Mouse (Mus musculus) MEL (cell line): ENCODE data around the gene Qars. TPM values are rescaled to one million over a fixed set of nuclear protein-coding genes. Genes with fewer than 3 reads are reported as not detected.

Experiments used
- DNase-seq: peaks from one replicate; pipeline ENCODE4 v3.0.0; 2011; ENCODE audit warnings: low read depth, low spot score
- H3K27ac ChIP-seq: 2 replicates; pipeline ENCODE4 v1.5.1; 2012; ENCODE audit warnings: low read depth, mild to moderate bottlenecking, control low read depth, low read length, moderate library complexity; ENCODE audit not compliant: control insufficient read depth
- H3K27me3 ChIP-seq, 2 experiments: fragments of 150-350 bp in 1 of 2; sonication (generic) in 1 of 2; 2 replicates each; pipeline ENCODE4 v1.6.1; 2012; ENCODE audit warnings: low read length in 2 of 2, mild to moderate bottlenecking in 2 of 2, improper control_type of control experiment in 1 of 2, moderate library complexity in 1 of 2; ENCODE audit not compliant: insufficient read depth in 2 of 2, control insufficient read depth in 1 of 2
- H3K36me3 ChIP-seq, 2 experiments: 2 replicates each; pipeline ENCODE4 v1.6.1; 2012 to 2014; ENCODE audit warnings: low read length in 2 of 2, improper control_type of control experiment in 1 of 2, inconsistent platforms in 1 of 2, mild to moderate bottlenecking in 1 of 2; ENCODE audit not compliant: insufficient read depth in 2 of 2, control insufficient read depth in 1 of 2
- H3K4me1 ChIP-seq, 2 experiments: fragments of 150-350 bp in 1 of 2; sonication (generic) in 1 of 2; 2 replicates each; pipeline ENCODE4 v1.6.1; 2012; ENCODE audit warnings: low read length in 2 of 2, improper control_type of control experiment in 1 of 2, mild to moderate bottlenecking in 1 of 2; ENCODE audit not compliant: insufficient read depth in 2 of 2, control insufficient read depth in 1 of 2
- H3K4me3 ChIP-seq, 2 experiments: fragments of 150-350 bp in 1 of 2; sonication (generic) in 1 of 2; 2 replicates each; pipeline ENCODE4 v1.5.1; 2012; ENCODE audit warnings: low read depth in 2 of 2, low read length in 2 of 2, mild to moderate bottlenecking in 2 of 2, moderate library complexity in 2 of 2, control low read depth in 1 of 2, improper control_type of control experiment in 1 of 2; ENCODE audit not compliant: control insufficient read depth in 1 of 2, insufficient read depth in 1 of 2
- H3K79me2 ChIP-seq: 2 replicates; pipeline ENCODE4 v1.6.1; 2012; ENCODE audit warnings: mild to moderate bottlenecking, low read length, moderate library complexity; ENCODE audit not compliant: control insufficient read depth, poor library complexity, insufficient read depth
- H3K9ac ChIP-seq: 2 replicates; pipeline ENCODE4 v1.6.1; 2012; ENCODE audit warnings: low read depth, mild to moderate bottlenecking, control low read depth, low read length, moderate library complexity; ENCODE audit not compliant: control insufficient read depth, poor library complexity, severe bottlenecking
- H3K9me3 ChIP-seq: fragments of 150-350 bp; sonication (generic); replicated peaks from 2 replicates; pipeline ENCODE4 v1.6.1; 2012; ENCODE audit warnings: mild to moderate bottlenecking, low read length, improper control_type of control experiment, moderate library complexity; ENCODE audit not compliant: insufficient read depth
- CHD1 ChIP-seq: IDR thresholded peaks from 2 replicates; pipeline ENCODE4 v1.6.1; 2012; ENCODE audit warnings: low read depth, mild to moderate bottlenecking, inconsistent platforms, low read length, improper control_type of control experiment
- CHD2 ChIP-seq: IDR thresholded peaks from 2 replicates; pipeline ENCODE4 v1.6.1; 2011; ENCODE audit warnings: low read length, improper control_type of control experiment
- E2F4 ChIP-seq: IDR thresholded peaks from 2 replicates; pipeline ENCODE4 v1.6.1; 2011; ENCODE audit warnings: low read depth, low read length, improper control_type of control experiment, borderline replicate concordance
- ELF1 ChIP-seq: IDR thresholded peaks from 2 replicates; pipeline ENCODE4 v1.6.1; 2014; ENCODE audit warnings: low read depth, mild to moderate bottlenecking, inconsistent platforms, low read length, improper control_type of control experiment, moderate library complexity
- ETS1 ChIP-seq: IDR thresholded peaks from 2 replicates; pipeline ENCODE4 v1.6.1; 2012; ENCODE audit warnings: low read depth, mild to moderate bottlenecking, inconsistent platforms, low read length, improper control_type of control experiment, moderate library complexity
- GABPA ChIP-seq: IDR thresholded peaks from 2 replicates; pipeline ENCODE4 v1.6.1; 2012; ENCODE audit warnings: low read depth, mild to moderate bottlenecking, inconsistent platforms, low read length, improper control_type of control experiment, moderate library complexity
- GATA1 ChIP-seq: IDR thresholded peaks from 2 replicates; pipeline ENCODE4 v1.6.1; 2011; ENCODE audit warnings: low read depth, low read length, improper control_type of control experiment
- JUND ChIP-seq: IDR thresholded peaks from 2 replicates; pipeline ENCODE4 v1.6.1; 2011; ENCODE audit warnings: low read depth, mild to moderate bottlenecking, improper control_type of control experiment, low read length
- MYB ChIP-seq: IDR thresholded peaks from 2 replicates; pipeline ENCODE4 v1.6.1; 2011; ENCODE audit warnings: mild to moderate bottlenecking, low read depth, low read length, improper control_type of control experiment
- POLR2A ChIP-seq, 2 experiments: IDR thresholded peaks; 2 replicates each; pipeline ENCODE4 v1.6.1; 2011 to 2012; ENCODE audit warnings: low read length in 2 of 2, mild to moderate bottlenecking in 2 of 2, control low read depth in 1 of 2, improper control_type of control experiment in 1 of 2, low read depth in 1 of 2, moderate library complexity in 1 of 2; ENCODE audit not compliant: control insufficient read depth in 1 of 2, insufficient read depth in 1 of 2, poor library complexity in 1 of 2
- POLR2AphosphoS2 ChIP-seq: IDR thresholded peaks from 2 replicates; pipeline ENCODE4 v1.6.1; 2011; ENCODE audit warnings: low read length, improper control_type of control experiment
- POLR2AphosphoS5 ChIP-seq: IDR thresholded peaks from 2 replicates; pipeline ENCODE4 v1.6.1; 2012; ENCODE audit warnings: low read depth, borderline replicate concordance, mild to moderate bottlenecking, inconsistent platforms, low read length, moderate library complexity, mixed read lengths
- RCOR1 ChIP-seq: IDR thresholded peaks from 2 replicates; pipeline ENCODE4 v1.6.1; 2012; ENCODE audit warnings: low read depth, mild to moderate bottlenecking, inconsistent platforms, low read length, improper control_type of control experiment
- TAL1 ChIP-seq: IDR thresholded peaks from 2 replicates; pipeline ENCODE4 v1.6.1; 2012; ENCODE audit warnings: mild to moderate bottlenecking, inconsistent platforms, low read length, moderate library complexity, mixed read lengths
- TBP ChIP-seq: IDR thresholded peaks from 2 replicates; pipeline ENCODE4 v1.8.0; 2011; ENCODE audit warnings: low read depth, low read length, improper control_type of control experiment
- TCF12 ChIP-seq: IDR thresholded peaks from 2 replicates; pipeline ENCODE4 v1.6.1; 2014; ENCODE audit warnings: low read depth, mild to moderate bottlenecking, inconsistent platforms, low read length, improper control_type of control experiment, moderate library complexity
- UBTF ChIP-seq: IDR thresholded peaks from 2 replicates; pipeline ENCODE4 v1.6.1; 2012; ENCODE audit warnings: low read depth, mild to moderate bottlenecking, inconsistent platforms, low read length, improper control_type of control experiment, moderate library complexity, borderline replicate concordance; ENCODE audit not compliant: insufficient read depth
- USF1 ChIP-seq: IDR thresholded peaks from 2 replicates; pipeline ENCODE4 v1.6.1; 2014; ENCODE audit warnings: low read depth, mild to moderate bottlenecking, inconsistent platforms, low read length, improper control_type of control experiment, moderate library complexity
- ZC3H11A ChIP-seq: IDR thresholded peaks from 2 replicates; pipeline ENCODE4 v1.6.1; 2012; ENCODE audit warnings: low read depth, mild to moderate bottlenecking, inconsistent platforms, low read length, improper control_type of control experiment
- ZKSCAN1 ChIP-seq: IDR thresholded peaks from 2 replicates; pipeline ENCODE4 v1.6.1; 2012; ENCODE audit warnings: low read depth, mild to moderate bottlenecking, inconsistent platforms, low read length, improper control_type of control experiment, moderate library complexity
- ZMIZ1 ChIP-seq: IDR thresholded peaks from 2 replicates; pipeline ENCODE4 v1.6.1; 2012; ENCODE audit warnings: low read depth, mild to moderate bottlenecking, inconsistent platforms, low read length, improper control_type of control experiment, moderate library complexity
- ZNF384 ChIP-seq: IDR thresholded peaks from 2 replicates; pipeline ENCODE4 v1.6.1; 2012; ENCODE audit warnings: low read depth, mild to moderate bottlenecking, inconsistent platforms, low read length, improper control_type of control experiment
- polyA plus RNA-seq, 2 experiments: library from polyadenylated mRNA; stranded (reverse) in 1 of 2; unstranded in 1 of 2; fragments of >175 nt in 1 of 2; fragments of >200 nt in 1 of 2; gene quantifications; 2 replicates each; pipeline versions ENCODE4 v1.2.1 to v1.2.4; 2012; ENCODE audit warnings: low replicate concordance in 2 of 2, low read depth in 1 of 2; ENCODE audit not compliant: insufficient read length in 2 of 2, insufficient read depth in 1 of 2, missing spikeins in 1 of 2
- total RNA-seq: library from RNA; depleted of rRNA; stranded (reverse); fragments of 300-350 nt; gene quantifications from 2 replicates; pipeline ENCODE4 v1.2.3, GENCODE M21; 2012

Qars gene
- total and polyA plus RNA-seq, 3 experiments, result 286 to 407 TPM; not detected in 1

DNA sequence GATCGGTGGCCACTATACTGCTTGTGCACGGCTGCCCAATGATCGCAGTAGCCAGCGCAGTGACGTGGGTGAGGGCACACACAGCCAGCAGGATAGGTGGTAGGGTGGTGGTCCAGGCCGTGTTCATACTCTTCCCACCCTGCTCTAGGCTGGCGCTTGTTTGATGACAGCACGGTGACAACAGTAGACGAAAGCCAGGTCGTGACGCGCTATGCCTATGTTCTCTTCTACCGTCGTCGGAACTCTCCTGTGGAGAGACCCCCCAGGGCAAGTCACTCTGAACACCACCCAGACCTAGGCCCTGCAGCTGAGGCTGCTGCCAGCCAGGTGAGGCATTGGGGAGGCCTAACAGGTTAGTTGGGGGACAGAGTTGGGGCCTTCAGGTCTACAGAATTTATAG, 7.6 kb upstream of the Qars start:
- Histone ChIP-seq H3K27ac (no peak overlapping the region), H3K4me1 (no peaks in the 10 kb centered on the region), H3K36me3 (peaks cover 0 to 21% of the 10 kb centered on the region in 2 experiments; a peak in 3 of 4 replicates), H3K27me3 (no peaks in the 10 kb centered on the region), H3K4me3 (no peak overlapping the region), H3K79me2 (no peaks in the 10 kb centered on the region), H3K9ac (no peak overlapping the region), H3K9me3 (no peaks in the 10 kb centered on the region)
- DNase-seq, result no peak
- no peak for TF ChIP-seq ZKSCAN1
- no peak for TF ChIP-seq POLR2AphosphoS5
- TF ChIP-seq POLR2AphosphoS2, result no peak
- TF ChIP-seq TBP, result no peak
- TF ChIP-seq ZMIZ1, result no peak
- no peak for TF ChIP-seq TAL1
- no peak for TF ChIP-seq MYB
- no peak for TF ChIP-seq JUND
- no peak for TF ChIP-seq E2F4
- TF ChIP-seq GABPA, result no peak
- no peak for TF ChIP-seq ZNF384
- TF ChIP-seq GATA1, result no peak
- TF ChIP-seq CHD1, result no peak
- no peak for TF ChIP-seq ETS1
- TF ChIP-seq ZC3H11A, result no peak
- TF ChIP-seq RCOR1, result no peak
- no peak for TF ChIP-seq POLR2A (IDR thresholded peaks at IDR 0.05; ENCODE audit: control insufficient read depth in 1 of 2, insufficient read depth in 1 of 2, low read depth in 1 of 2, low read length in 2 of 2, poor library complexity in 1 of 2)
- TF ChIP-seq TCF12, result no peak
- no peak for TF ChIP-seq USF1

DNA sequence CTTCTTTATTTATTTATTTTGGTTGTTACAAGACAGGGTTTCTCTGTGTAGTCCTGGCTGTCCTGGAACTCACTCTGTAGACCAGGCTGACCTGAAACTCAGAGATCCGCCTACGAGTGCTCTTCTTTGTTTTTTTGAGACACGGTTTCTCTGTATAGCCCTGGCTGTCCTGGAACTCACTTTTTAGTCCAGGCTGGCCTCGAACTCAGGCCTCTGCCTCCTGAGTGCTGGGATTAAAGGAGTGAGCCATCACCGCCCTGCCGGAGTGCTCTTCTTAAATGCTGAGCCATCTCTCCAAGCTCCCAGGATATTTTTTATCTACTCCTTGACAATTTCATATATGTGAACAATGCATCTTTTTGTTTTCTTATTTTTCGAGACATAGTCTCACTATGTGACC, 605 bp upstream of the Qars start:
- TF ChIP-seq CHD1, result no peak
- no peak for TF ChIP-seq E2F4
- no peak for TF ChIP-seq CHD2
- TF ChIP-seq TCF12, result no peak
- no peak for TF ChIP-seq ZNF384
- TF ChIP-seq GABPA, result no peak
- no peak for TF ChIP-seq ELF1
- no peak for TF ChIP-seq UBTF
- TF ChIP-seq POLR2AphosphoS2, result no peak
- TF ChIP-seq JUND, result no peak
- Histone ChIP-seq H3K9ac (no peak overlapping the region), H3K4me3 (peak overlapping the region in 1 of 2 experiments; percentile 80; a peak in 2 of 4 replicates), H3K27me3 (no peaks in the 10 kb centered on the region), H3K27ac (no peak overlapping the region), H3K36me3 (peaks cover 3 to 10% of the 10 kb centered on the region in 2 experiments; a peak in 3 of 4 replicates), H3K79me2 (peaks cover 15% of the 10 kb centered on the region), H3K9me3 (no peaks in the 10 kb centered on the region), H3K4me1 (peaks cover 3 to 11% of the 10 kb centered on the region in 2 experiments)
- no peak for DNase-seq
